Mouse (Mus musculus) CH12.LX (cell line): ENCODE measurements around the gene Fzd2. TPM values are rescaled to one million over a fixed set of nuclear protein-coding genes. Genes with fewer than 3 reads are reported as not detected.

ENCODE experiments used
- DNase-seq: peaks from one replicate; pipeline ENCODE4 v3.0.0-alpha.2; 2013; ENCODE audit errors: extremely low read depth
- H3K27ac ChIP-seq: 2 replicates; pipeline ENCODE4 v1.5.1; 2012; ENCODE audit warnings: low read depth, mild to moderate bottlenecking, control low read depth, moderate library complexity; ENCODE audit not compliant: insufficient read depth
- H3K27me3 ChIP-seq: replicated peaks from 2 replicates; pipeline ENCODE3; 2012; ENCODE audit warnings: inconsistent platforms
- H3K36me3 ChIP-seq, 2 experiments: replicated peaks in 1 of 2; 2 replicates each; pipeline versions ENCODE3 to v1.6.1; 2012; ENCODE audit warnings: inconsistent platforms in 1 of 2, low read length in 1 of 2, mild to moderate bottlenecking in 1 of 2, mixed read lengths in 1 of 2, moderate library complexity in 1 of 2; ENCODE audit not compliant: control insufficient read depth in 1 of 2, insufficient read depth in 1 of 2
- H3K4me1 ChIP-seq, 2 experiments: 2 replicates each; pipeline ENCODE4 v1.6.1; 2012; ENCODE audit warnings: inconsistent platforms in 1 of 2, moderate library complexity in 1 of 2; ENCODE audit not compliant: insufficient read depth in 2 of 2, control insufficient read depth in 1 of 2
- H3K4me2 ChIP-seq: 2 replicates; pipeline ENCODE4 v1.6.1; 2012; ENCODE audit warnings: low read depth, mild to moderate bottlenecking, control low read depth; ENCODE audit not compliant: poor library complexity, insufficient read depth, severe bottlenecking
- H3K4me3 ChIP-seq, 3 experiments: fragments of 150-350 bp in 1 of 3; sonication (generic) in 1 of 3; replicated peaks in 1 of 3; 2 replicates each; pipeline versions ENCODE3 to v1.5.1; 2011 to 2012; ENCODE audit warnings: low read depth in 2 of 3, low read length in 2 of 3, mild to moderate bottlenecking in 2 of 3, moderate library complexity in 2 of 3, control low read depth in 1 of 3, improper control_type of control experiment in 1 of 3, inconsistent platforms in 1 of 3, mixed read lengths in 1 of 3; ENCODE audit not compliant: poor library complexity in 1 of 3
- H3K79me2 ChIP-seq: replicated peaks from 2 replicates; pipeline ENCODE4 v1.6.1; 2012; ENCODE audit warnings: mild to moderate bottlenecking, moderate library complexity; ENCODE audit not compliant: control insufficient read depth, poor library complexity, insufficient read depth, severe bottlenecking; ENCODE audit errors: extremely low read depth
- H3K9ac ChIP-seq: 2 replicates; pipeline ENCODE4 v1.6.1; 2012; ENCODE audit warnings: low read depth, mild to moderate bottlenecking, control low read depth, moderate library complexity; ENCODE audit not compliant: insufficient read depth
- H3K9me3 ChIP-seq: replicated peaks from 2 replicates; pipeline ENCODE3; 2012; ENCODE audit warnings: low read length, inconsistent platforms, mixed read lengths
- BHLHE40 ChIP-seq: IDR thresholded peaks from 2 replicates; pipeline ENCODE4 v1.6.1; 2011; ENCODE audit warnings: mild to moderate bottlenecking, low read depth, low read length, improper control_type of control experiment
- CHD1 ChIP-seq: IDR thresholded peaks from 2 replicates; pipeline ENCODE4 v1.6.1; 2012; ENCODE audit warnings: low read depth, low read length, improper control_type of control experiment, inconsistent platforms
- CTCF ChIP-seq, 2 experiments: IDR thresholded peaks in 1 of 2; conservative IDR thresholded peaks in 1 of 2; 2 replicates each; pipeline ENCODE4 v1.5.1; 2011 to 2012; ENCODE audit warnings: low read depth in 2 of 2, low read length in 2 of 2, improper control_type of control experiment in 1 of 2, inconsistent platforms in 1 of 2, mild to moderate bottlenecking in 1 of 2, moderate library complexity in 1 of 2
- EP300 ChIP-seq: IDR thresholded peaks from 2 replicates; pipeline ENCODE4 v1.6.1; 2011; ENCODE audit warnings: low read length, improper control_type of control experiment
- GABPA ChIP-seq: IDR thresholded peaks from 2 replicates; pipeline ENCODE4 v1.6.1; 2012; ENCODE audit warnings: low read depth, low read length, improper control_type of control experiment, inconsistent platforms; ENCODE audit not compliant: insufficient replicate concordance
- HCFC1 ChIP-seq: IDR thresholded peaks from 2 replicates; pipeline ENCODE4 v1.6.1; 2012; ENCODE audit warnings: low read depth, mild to moderate bottlenecking, inconsistent platforms, low read length, improper control_type of control experiment
- IRF4 ChIP-seq: IDR thresholded peaks from 2 replicates; pipeline ENCODE4 v1.6.1; 2014; ENCODE audit warnings: low read depth, mild to moderate bottlenecking, inconsistent platforms, low read length, improper control_type of control experiment
- JUN ChIP-seq: IDR thresholded peaks from 2 replicates; pipeline ENCODE4 v1.6.1; 2011; ENCODE audit warnings: low read depth, mild to moderate bottlenecking, low read length, improper control_type of control experiment, moderate library complexity; ENCODE audit not compliant: insufficient read depth
- JUND ChIP-seq: conservative IDR thresholded peaks from 2 replicates; pipeline ENCODE4 v1.6.1; 2011; ENCODE audit warnings: low read depth, low read length, improper control_type of control experiment
- KAT2A ChIP-seq: IDR thresholded peaks from 2 replicates; pipeline ENCODE4 v1.6.1; 2012; ENCODE audit warnings: low read length, improper control_type of control experiment, inconsistent platforms; ENCODE audit not compliant: insufficient replicate concordance
- MAZ ChIP-seq: IDR thresholded peaks from 2 replicates; pipeline ENCODE4 v1.6.1; 2012; ENCODE audit warnings: low read depth, mild to moderate bottlenecking, inconsistent platforms, low read length, improper control_type of control experiment, moderate library complexity
- NELFE ChIP-seq: IDR thresholded peaks from 2 replicates; pipeline ENCODE4 v1.6.1; 2011; ENCODE audit warnings: low read depth, low read length, improper control_type of control experiment
- NRF1 ChIP-seq: IDR thresholded peaks from 2 replicates; pipeline ENCODE4 v1.6.1; 2014; ENCODE audit warnings: low read depth, mild to moderate bottlenecking, inconsistent platforms, low read length, improper control_type of control experiment, moderate library complexity
- PAX5 ChIP-seq: IDR thresholded peaks from 2 replicates; pipeline ENCODE4 v1.6.1; 2012; ENCODE audit warnings: low read length, inconsistent platforms, mixed read lengths
- POLR2AphosphoS2 ChIP-seq: IDR thresholded peaks from 2 replicates; pipeline ENCODE4 v1.6.1; 2011; ENCODE audit warnings: low read depth, low read length, improper control_type of control experiment
- RAD21 ChIP-seq: IDR thresholded peaks from 2 replicates; pipeline ENCODE4 v1.6.1; 2011; ENCODE audit warnings: low read depth, mild to moderate bottlenecking, low read length, improper control_type of control experiment, moderate library complexity
- RCOR1 ChIP-seq: conservative IDR thresholded peaks from 2 replicates; pipeline ENCODE4 v1.6.1; 2012; ENCODE audit warnings: low read depth, mild to moderate bottlenecking, inconsistent platforms, low read length, improper control_type of control experiment
- SMC3 ChIP-seq: IDR thresholded peaks from 2 replicates; pipeline ENCODE4 v1.6.1; 2011; ENCODE audit warnings: low read depth, low read length, improper control_type of control experiment
- TCF12 ChIP-seq: IDR thresholded peaks from 2 replicates; pipeline ENCODE4 v1.6.1; 2014; ENCODE audit warnings: low read depth, mild to moderate bottlenecking, inconsistent platforms, low read length, improper control_type of control experiment
- UBTF ChIP-seq: IDR thresholded peaks from 2 replicates; pipeline ENCODE4 v1.6.1; 2012; ENCODE audit warnings: low read depth, mild to moderate bottlenecking, inconsistent platforms, low read length, improper control_type of control experiment, moderate library complexity
- USF1 ChIP-seq: IDR thresholded peaks from 2 replicates; pipeline ENCODE4 v1.6.1; 2014; ENCODE audit warnings: low read depth, mild to moderate bottlenecking, inconsistent platforms, low read length, improper control_type of control experiment
- ZC3H11A ChIP-seq: IDR thresholded peaks from 2 replicates; pipeline ENCODE4 v1.6.1; 2012; ENCODE audit warnings: low read depth, mild to moderate bottlenecking, inconsistent platforms, low read length, improper control_type of control experiment
- ZKSCAN1 ChIP-seq: IDR thresholded peaks from 2 replicates; pipeline ENCODE4 v1.6.1; 2012; ENCODE audit warnings: low read depth, inconsistent platforms, low read length, improper control_type of control experiment, borderline replicate concordance
- dilution Hi-C: fragments of 300-500 bp; cut with MboI; formaldehyde crosslinking; loops from 2 replicates; pipeline ENCODE4 v1.14.3; 2020; ENCODE audit warnings: low sequenced_read_pairs; ENCODE audit not compliant: extremely low pct_unique_long_range_greater_than_20kb, extremely low pct_ligation_motif_present
- in situ Hi-C: fragments of 300-500 bp; cut with MboI; formaldehyde crosslinking; loops from 3 replicates; pipeline ENCODE4 v1.14.3; 2019; ENCODE audit warnings: low sequenced_read_pairs, low pct_ligation_motif_present, low pct_unique_long_range_greater_than_20kb, mixed read lengths
- polyA plus RNA-seq: library from polyadenylated mRNA; unstranded; fragments of >175 nt; gene quantifications from 2 replicates; pipeline ENCODE4 v1.2.1, GENCODE M21; 2012; ENCODE audit warnings: low read depth; ENCODE audit not compliant: insufficient read length
- total RNA-seq, 2 experiments: library from RNA; depleted of rRNA; stranded (reverse); fragments of 300-350 nt in 1 of 2; fragments of >200 nt in 1 of 2; gene quantifications; 2 replicates each; pipeline ENCODE4 v1.2.3; 2012 to 2014

Fzd2 gene
- total and polyA plus RNA-seq, 3 experiments: 0.13 to 0.35 (median 0.20) TPM

DNA sequence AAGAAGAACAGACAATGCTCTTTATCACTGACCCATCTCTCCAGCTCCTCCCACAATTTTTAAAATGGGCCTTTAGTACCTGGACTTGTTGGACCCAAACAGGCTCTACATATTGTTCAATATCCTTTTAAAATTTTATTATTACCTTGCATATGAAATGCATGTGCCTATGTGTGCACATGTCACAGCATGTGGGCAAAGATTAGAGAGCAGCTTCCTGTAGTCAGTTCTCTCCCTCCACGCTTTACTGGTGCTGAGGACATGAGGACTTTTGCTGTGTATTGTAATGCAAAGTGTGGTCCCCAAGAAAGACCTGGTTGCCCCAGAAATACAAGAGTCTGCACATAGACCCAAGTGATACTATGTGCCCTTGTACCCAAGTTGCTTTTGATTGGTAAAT, 29.2 kb upstream of the Fzd2 start:
- DNase-seq: no peak
- Histone ChIP-seq H3K9ac (no peak overlapping the region), H3K4me1 (peaks cover 0 to 12% of the 10 kb centered on the region in 2 experiments; a peak in 2 of 4 replicates), H3K27me3 (peaks cover 42% of the 10 kb centered on the region), H3K79me2 (no peaks in the 10 kb centered on the region), H3K36me3 (no peaks in the 10 kb centered on the region), H3K4me3 (no peak overlapping the region), H3K9me3 (no peaks in the 10 kb centered on the region), H3K4me2 (no peak overlapping the region), H3K27ac (no peak overlapping the region)
- no peak for TF ChIP-seq NELFE
- TF ChIP-seq ZC3H11A: no peak
- no peak for TF ChIP-seq UBTF
- no peak for TF ChIP-seq JUND
- no peak for TF ChIP-seq EP300
- TF ChIP-seq TCF12: no peak
- no peak for TF ChIP-seq MAZ
- no peak for TF ChIP-seq JUN
- no peak for TF ChIP-seq BHLHE40
- TF ChIP-seq RCOR1: no peak
- no peak for TF ChIP-seq USF1
- TF ChIP-seq GABPA: no peak
- no peak for TF ChIP-seq CTCF (conservative IDR thresholded peaks at IDR 0.05 in 1 of 2, IDR thresholded peaks at IDR 0.05 in 1 of 2; ENCODE audit: low read depth in 2 of 2, low read length in 2 of 2)
- TF ChIP-seq SMC3: no peak
- no peak for TF ChIP-seq HCFC1
- TF ChIP-seq NRF1: no peak
- no peak for TF ChIP-seq ZKSCAN1
- no peak for TF ChIP-seq KAT2A
- no peak for TF ChIP-seq POLR2AphosphoS2
- in situ Hi-C loops: loop anchor here (5.0 kb wide), 1 partner anchor 72 kb away; no protein-coding TSS in a partner anchor
- dilution Hi-C loops: no loop called here

DNA sequence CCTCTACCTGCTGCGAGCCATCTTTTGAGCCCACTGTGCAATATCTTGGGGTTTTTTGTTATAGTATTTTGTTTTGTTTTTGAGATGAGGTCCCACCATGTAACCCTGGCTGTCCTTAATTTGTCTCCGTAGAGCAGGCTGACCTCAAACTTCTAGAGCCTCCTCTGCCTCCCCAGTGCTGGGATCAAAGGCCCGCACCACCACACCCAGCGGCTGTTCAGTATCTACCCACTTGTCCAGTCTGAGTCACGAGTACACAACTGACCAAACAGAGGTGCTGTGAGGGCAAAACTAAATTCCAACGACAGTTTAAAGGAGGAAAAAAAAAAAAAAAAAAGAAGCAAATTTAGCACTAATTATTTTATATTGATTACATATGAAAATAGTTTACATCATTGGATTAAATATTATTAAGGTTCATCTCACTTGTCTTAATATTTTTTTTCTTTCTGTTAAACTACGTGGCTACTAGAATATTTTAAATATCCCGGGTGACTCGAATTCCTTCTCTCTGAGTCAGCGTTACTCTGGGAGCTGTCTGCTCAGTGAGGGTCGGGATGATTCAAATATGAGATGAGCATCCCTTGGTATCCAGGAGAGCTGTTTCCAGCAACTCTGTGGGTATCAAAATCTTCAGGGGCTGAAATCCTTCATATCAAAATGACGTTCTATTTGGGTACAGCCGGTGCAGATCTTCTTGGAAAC, 28.0 kb upstream of the Fzd2 start:
- no peak for DNase-seq
- TF ChIP-seq CHD1: no peak
- no peak for TF ChIP-seq RAD21
- TF ChIP-seq PAX5: no peak
- no peak for TF ChIP-seq NRF1
- TF ChIP-seq IRF4: no peak
- TF ChIP-seq JUND: no peak
- Histone ChIP-seq H3K4me1 (peaks cover 0 to 12% of the 10 kb centered on the region in 2 experiments; a peak in 2 of 4 replicates), H3K4me3 (no peak overlapping the region), H3K9me3 (no peaks in the 10 kb centered on the region), H3K79me2 (no peaks in the 10 kb centered on the region), H3K36me3 (no peaks in the 10 kb centered on the region), H3K27me3 (peaks cover 52% of the 10 kb centered on the region), H3K27ac (no peak overlapping the region), H3K9ac (no peak overlapping the region), H3K4me2 (no peak overlapping the region)
- dilution Hi-C loops: no loop called here
- in situ Hi-C loops: loop anchor here (5.0 kb wide), 1 partner anchor 71 kb away; no protein-coding TSS in a partner anchor
